Mouse (Mus musculus) embryonic fibroblast, embryonic 13.5 days (primary cell): ENCODE measurements around the gene Vwce.

Experiments
- CTCF ChIP-seq: IDR thresholded peaks from 2 replicates; pipeline ENCODE4 v1.5.1; 2011; ENCODE audit warnings: mild to moderate bottlenecking, control low read depth, low read length, moderate library complexity, borderline replicate concordance; ENCODE audit not compliant: insufficient read depth
- POLR2A ChIP-seq: IDR thresholded peaks from 2 replicates; pipeline ENCODE4 v1.6.1; 2011; ENCODE audit warnings: low read depth, mild to moderate bottlenecking, control low read depth, low read length, moderate library complexity

DNA sequence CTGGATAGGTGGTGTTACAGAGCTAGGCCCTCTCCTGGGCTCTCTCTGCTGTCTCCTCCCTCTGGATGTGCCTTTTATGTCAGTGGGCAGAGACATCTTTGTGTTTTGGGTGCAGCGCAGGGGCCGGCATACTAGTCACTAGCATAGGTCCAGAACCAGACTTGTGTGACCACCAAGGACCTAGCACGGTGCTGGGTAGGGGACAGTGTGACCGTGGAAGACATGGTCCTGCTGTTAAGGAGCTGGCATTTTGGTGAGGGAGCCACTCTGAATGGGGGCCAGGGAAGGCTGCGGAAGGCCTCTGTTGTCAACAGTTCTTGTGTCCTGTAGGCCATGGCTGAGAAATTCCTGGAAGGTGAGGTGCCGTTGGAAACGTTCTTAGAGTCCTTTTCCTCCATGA, 78.2 kb downstream of the Vwce start:
- no peak for TF ChIP-seq POLR2A
- no peak for TF ChIP-seq CTCF
